Comparison of ENCODE assay signal across 18 mouse cellular contexts in the genomic region with DNA sequence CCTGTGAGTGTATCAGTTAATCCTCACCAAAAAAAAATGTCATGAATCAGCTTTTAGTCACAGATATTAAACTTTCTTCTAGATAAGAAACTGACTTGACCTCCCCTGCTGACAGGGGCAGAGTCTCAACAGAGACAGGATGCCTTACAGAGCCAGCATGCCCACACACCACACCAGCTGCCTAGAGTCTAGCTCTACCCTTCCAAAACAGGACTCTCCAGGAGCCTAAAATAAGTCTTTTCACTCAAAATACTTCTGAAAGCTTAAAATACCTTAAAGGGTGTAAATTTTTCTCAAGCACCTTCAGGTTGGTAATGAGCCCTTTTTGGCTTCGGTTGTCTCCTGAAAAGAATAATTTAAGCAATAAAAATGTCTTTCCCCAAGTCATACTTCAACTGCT.
"Had no signal": no experiment of that assay in that cellular context is flagged by ENCODE, and none has a peak within 500 bp of the region (broad histone marks: within the 10 kb centered on the region; RNA-seq: fewer than 3 reads in every experiment).

No protein-coding gene starts in this region.

- DNase-seq: gastrocnemius, adult 2 months; gastrocnemius, postnatal 10 days; gastrocnemius, postnatal 25 days; heart, adult 11 months; heart, adult 2 months; heart, postnatal 14 days; heart, postnatal 36 days; kidney, adult 11 months; kidney, adult 2 months; kidney, adult 9 months; kidney, postnatal 14 days; kidney, postnatal 36 days; layer of hippocampus, adult 9-11 months; layer of hippocampus, postnatal 36 days; left cerebral cortex, postnatal 4 days had no signal

- ATAC-seq: hindbrain, postnatal 0 days; intestine, embryonic 16.5 days; liver, embryonic 12.5 days had no signal
